Mouse (Mus musculus) forebrain, embryonic 16.5 days (tissue): ENCODE measurements around the gene Olfr512. TPM values are rescaled to one million over a fixed set of nuclear protein-coding genes. Genes with fewer than 3 reads are reported as not detected.

Source experiments
- ATAC-seq: fragments of 200-750 bp; cut with Nextera tagmentation; 2 replicates; pipeline ENCODE4 v1.8.0; 2017; ENCODE audit warnings: mild to moderate bottlenecking, moderate library complexity
- H3K27ac ChIP-seq: fragments of 300-500 bp; sonication (generic); 2 replicates; pipeline ENCODE4 v1.5.1; 2014; ENCODE audit warnings: low read length, control low read depth
- H3K27me3 ChIP-seq: fragments of 300-500 bp; sonication (generic); replicated peaks from 2 replicates; pipeline ENCODE4 v1.6.1; 2014; ENCODE audit warnings: low read length; ENCODE audit not compliant: control insufficient read depth, insufficient read depth
- H3K36me3 ChIP-seq: fragments of 300-500 bp; sonication (generic); 2 replicates; pipeline ENCODE4 v1.6.1; 2014; ENCODE audit not compliant: control insufficient read depth, insufficient read depth
- H3K4me1 ChIP-seq: fragments of 300-500 bp; sonication (generic); replicated peaks from 2 replicates; pipeline ENCODE4 v1.6.1; 2014; ENCODE audit warnings: low read length; ENCODE audit not compliant: control insufficient read depth, insufficient read depth
- H3K4me2 ChIP-seq: fragments of 300-500 bp; sonication (generic); 2 replicates; pipeline ENCODE4 v1.6.1; 2014; ENCODE audit warnings: mild to moderate bottlenecking, low read length, control low read depth
- H3K4me3 ChIP-seq: fragments of 300-500 bp; sonication (generic); replicated peaks from 2 replicates; pipeline ENCODE4 v1.5.1; 2014; ENCODE audit warnings: mild to moderate bottlenecking, low read length, control low read depth
- H3K9ac ChIP-seq: fragments of 300-500 bp; sonication (generic); replicated peaks from 2 replicates; pipeline ENCODE4 v1.6.1; 2014; ENCODE audit warnings: low read depth, low read length, control low read depth
- H3K9me3 ChIP-seq: fragments of 300-500 bp; sonication (generic); 2 replicates; pipeline ENCODE4 v1.6.1; 2016; ENCODE audit warnings: low read length; ENCODE audit not compliant: control insufficient read depth
- WGBS: fragments of 180-500 bp; shearing (Covaris S2); extraction: QIAGEN DNeasy Blood & Tissue Kit; methylation state at CpG from one replicate; pipeline ENCODE4 v1.1.7; 2014; 5-methylcytosine and 5-hydroxymethylcytosine counted together
- polyA plus RNA-seq: library from polyadenylated mRNA; unstranded; fragments of >200 nt; fragmentation: Nextera tagmentation; extraction: Ambion mirVana; gene quantifications from 2 replicates; pipeline ENCODE4 v1.2.1, GENCODE M21; 2015

Gene Olfr512
- not detected in 2 replicates for polyA plus RNA-seq

DNA sequence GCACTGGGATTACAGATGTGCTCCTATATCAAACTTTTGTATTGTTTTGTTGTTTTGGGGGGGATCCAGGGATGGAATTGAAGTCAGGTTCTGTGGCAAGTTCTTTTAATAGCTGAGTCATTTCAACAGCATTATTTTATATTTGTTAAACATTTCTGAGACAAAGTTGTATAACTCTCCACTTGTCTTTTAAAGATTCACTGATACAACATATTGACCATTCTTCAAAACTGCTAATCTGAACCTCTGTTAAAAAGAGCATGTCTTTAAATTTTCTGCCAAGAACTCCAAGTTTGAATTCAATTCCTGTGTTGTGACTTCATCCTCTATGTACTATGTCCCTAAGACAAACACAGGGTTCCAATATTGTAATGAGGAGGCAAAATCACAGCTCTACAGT is at the start of gene Olfr512:
Olfr512 (plus strand) TSS at position 301 of the 400 bp plus-strand sequence.
- Histone ChIP-seq H3K27me3 (no peaks in the 10 kb centered on the region), H3K27ac (no peak within 1 kb of the TSS), H3K9me3 (no peaks in the 10 kb centered on the region), H3K9ac (no peak within 1 kb of the TSS), H3K4me2 (no peak within 1 kb of the TSS), H3K4me3 (no peak within 1 kb of the TSS), H3K4me1 (no peaks in the 10 kb centered on the region), H3K36me3 (no peaks in the 10 kb centered on the region)
- ATAC-seq, result no peak

GRCm38 (mm10) chr7:108666118-108666517 is 47.0 kb upstream of the Olfr512 start, which contains the start of gene Olfr510:
Olfr510 (plus strand) TSS chr7:108666418.
- no peak within 1 kb of the TSS for H3K4me3 ChIP-seq
- H3K27me3 ChIP-seq, result no peaks in the 10 kb centered on the region
- no peaks in the 10 kb centered on the region for H3K4me1 ChIP-seq
- no peaks in the 10 kb centered on the region for H3K36me3 ChIP-seq
- no peak within 1 kb of the TSS for H3K27ac ChIP-seq
- no peak within 1 kb of the TSS for H3K4me2 ChIP-seq
- no peak within 1 kb of the TSS for H3K9ac ChIP-seq
- WGBS, result 96% methylated on average over 1 of the region's 1 CpGs
- H3K9me3 ChIP-seq, result no peaks in the 10 kb centered on the region
- no peak for ATAC-seq

- WGBS, result 73% methylated on average over 1 of the region's 1 CpGs
- Histone ChIP-seq H3K27me3 (no peaks in the 10 kb centered on the region), H3K4me2 (no peak overlapping the region), H3K9ac (no peak overlapping the region), H3K27ac (no peak overlapping the region), H3K36me3 (no peaks in the 10 kb centered on the region), H3K9me3 (no peaks in the 10 kb centered on the region), H3K4me1 (no peaks in the 10 kb centered on the region), H3K4me3 (no peak overlapping the region)
- ATAC-seq, result no peak
Observed at GRCm38 (mm10) chr7:108671058-108671457, 42.1 kb upstream of the Olfr512 start.

- no peak overlapping the region for H3K4me3 ChIP-seq
- H3K9me3 ChIP-seq, result no peaks in the 10 kb centered on the region
- H3K36me3 ChIP-seq, result no peaks in the 10 kb centered on the region
- H3K9ac ChIP-seq, result no peak overlapping the region
- no peaks in the 10 kb centered on the region for H3K27me3 ChIP-seq
- no peak for ATAC-seq
- 83% methylated on average over 4 of the region's 4 CpGs for WGBS
- no peak overlapping the region for H3K27ac ChIP-seq
- H3K4me2 ChIP-seq, result no peak overlapping the region
- no peaks in the 10 kb centered on the region for H3K4me1 ChIP-seq
Observed at GRCm38 (mm10) chr7:108678886-108679285, 34.2 kb upstream of the Olfr512 start.

- 80% methylated on average over 1 of the region's 1 CpGs for WGBS
- Histone ChIP-seq H3K36me3 (no peaks in the 10 kb centered on the region), H3K9ac (no peak within 1 kb of the TSS), H3K4me1 (no peaks in the 10 kb centered on the region), H3K27me3 (no peaks in the 10 kb centered on the region), H3K27ac (no peak within 1 kb of the TSS), H3K9me3 (no peaks in the 10 kb centered on the region), H3K4me2 (no peak within 1 kb of the TSS), H3K4me3 (no peak within 1 kb of the TSS)
- no peak for ATAC-seq
Observed at GRCm38 (mm10) chr7:108750673-108751072, 37.6 kb downstream of the Olfr512 start, which contains the start of gene Olfr513. Olfr513 (plus strand) TSS chr7:108750973.

DNA sequence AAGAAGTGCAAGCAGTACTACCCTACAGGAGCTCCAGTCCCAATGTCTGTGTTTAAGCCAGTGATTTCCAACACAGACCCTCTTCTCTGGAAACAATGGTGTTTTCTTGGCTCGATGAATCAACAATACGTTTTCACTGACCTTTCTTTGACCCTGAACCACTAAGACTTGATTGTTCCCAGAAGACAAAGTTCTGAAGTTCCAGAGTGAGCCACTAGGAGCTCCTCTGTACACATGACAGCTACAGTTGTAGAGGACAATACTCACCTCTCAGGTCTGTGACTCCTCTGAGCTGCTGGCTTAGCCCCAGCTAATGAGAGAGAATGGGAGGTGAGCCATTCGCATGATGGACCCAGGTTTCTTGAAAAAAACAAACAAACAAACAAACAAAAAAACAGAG is 47.3 kb downstream of the Olfr512 start:
- no peak overlapping the region for H3K27ac ChIP-seq
- no peak overlapping the region for H3K9ac ChIP-seq
- H3K4me3 ChIP-seq, result no peak overlapping the region
- H3K4me2 ChIP-seq, result no peak overlapping the region
- no peak for ATAC-seq
- no peaks in the 10 kb centered on the region for H3K36me3 ChIP-seq
- no peaks in the 10 kb centered on the region for H3K27me3 ChIP-seq
- 29% methylated on average over 3 of the region's 3 CpGs for WGBS
- no peaks in the 10 kb centered on the region for H3K4me1 ChIP-seq
- H3K9me3 ChIP-seq, result no peaks in the 10 kb centered on the region

Other genes with a start within 250 kb of the Olfr512 start
- gene Olfr498, start 248.0 kb upstream of the Olfr512 start, polyA plus RNA-seq, result not detected in 2 replicates
- gene Olfr502, start 188.3 kb upstream of the Olfr512 start, polyA plus RNA-seq, result not detected in 2 replicates
- not detected in 2 replicates for gene Olfr503, start 168.8 kb upstream of the Olfr512 start, polyA plus RNA-seq
- gene Olfr504, start 147.5 kb upstream of the Olfr512 start, polyA plus RNA-seq, result not detected in 2 replicates
- not detected in 2 replicates for gene Olfr506, start 102.5 kb upstream of the Olfr512 start, polyA plus RNA-seq
- gene Olfr507, start 91.5 kb upstream of the Olfr512 start, polyA plus RNA-seq, result not detected in 2 replicates
- gene Olfr508, start 83.3 kb upstream of the Olfr512 start, polyA plus RNA-seq, result not detected in 2 replicates
- 0.06 TPM in 1 of 2 replicates, not detected in the other for gene Olfr509, start 61.4 kb upstream of the Olfr512 start, polyA plus RNA-seq
- gene Olfr510, start 46.9 kb upstream of the Olfr512 start, polyA plus RNA-seq, result not detected in 2 replicates
- not detected in 2 replicates for gene Olfr513, start 37.7 kb downstream of the Olfr512 start, polyA plus RNA-seq
- not detected in 2 replicates for gene Olfr514, start 112.7 kb downstream of the Olfr512 start, polyA plus RNA-seq
- gene Olfr516, start 137.2 kb downstream of the Olfr512 start, polyA plus RNA-seq, result not detected in 2 replicates
- gene Olfr517, start 159.1 kb downstream of the Olfr512 start, polyA plus RNA-seq, result not detected in 2 replicates
- gene Olfr518, start 171.7 kb downstream of the Olfr512 start, polyA plus RNA-seq, result not detected in 2 replicates
- not detected in 2 replicates for gene Olfr519, start 181.1 kb downstream of the Olfr512 start, polyA plus RNA-seq
- gene Nlrp10, start 216.9 kb downstream of the Olfr512 start, polyA plus RNA-seq, result not detected in 2 replicates
- gene Eif3f, start 221.1 kb downstream of the Olfr512 start, polyA plus RNA-seq, result 80.5 and 85.1 TPM in 2 replicates
- 49.4 and 57.8 TPM in 2 replicates for gene Tub, start 237.0 kb downstream of the Olfr512 start, polyA plus RNA-seq